Mouse (Mus musculus) thymus, adult 18-20 months (tissue): ENCODE data around the gene 4930516K23Rik.

Source experiments
- DNase-seq, 2 experiments: peaks; one replicate each; pipeline ENCODE4 v3.0.0; 2022; ENCODE audit warnings: mixed read lengths in 2 of 2

The 4930516K23Rik gene

DNA sequence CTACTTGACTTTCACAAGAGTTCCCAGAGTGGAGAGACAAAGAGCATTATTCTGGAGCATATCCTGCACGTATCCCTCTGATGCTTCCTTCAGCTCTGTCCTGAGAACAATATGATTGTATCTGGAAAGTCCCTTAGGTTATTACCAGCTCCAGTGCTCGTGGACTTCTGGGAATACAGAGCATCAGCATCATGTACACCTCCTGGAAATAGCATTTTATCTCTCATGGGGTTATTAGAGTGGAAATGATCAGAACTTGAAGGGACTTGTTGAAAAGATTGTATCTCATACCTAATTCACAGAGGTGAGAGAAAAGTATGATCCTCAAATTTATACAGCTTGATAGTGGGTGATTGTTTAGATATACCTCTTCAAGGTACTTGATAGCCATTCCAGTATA lies at the start of gene 4930516K23Rik:
Gene 4930516K23Rik, minus strand, starts transcription at position 101 of the 400 bp plus-strand sequence.
- DNase-seq: no peak

DNA sequence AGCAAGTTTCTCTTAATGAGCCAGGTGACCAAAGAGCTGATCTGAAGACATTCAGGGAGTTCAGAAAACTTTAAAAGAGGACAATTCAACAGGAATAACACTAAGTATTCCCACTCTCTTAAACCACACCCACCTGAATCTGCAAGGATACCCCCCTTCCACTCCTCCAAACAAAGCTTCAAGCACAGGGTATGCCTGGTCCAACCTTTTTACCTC lies 43.4 kb upstream of the 4930516K23Rik start, which contains the start of gene Olfr646:
Gene Olfr646, plus strand, starts transcription at position 117 of the 216 bp plus-strand sequence.
- DNase-seq: no peak

DNA sequence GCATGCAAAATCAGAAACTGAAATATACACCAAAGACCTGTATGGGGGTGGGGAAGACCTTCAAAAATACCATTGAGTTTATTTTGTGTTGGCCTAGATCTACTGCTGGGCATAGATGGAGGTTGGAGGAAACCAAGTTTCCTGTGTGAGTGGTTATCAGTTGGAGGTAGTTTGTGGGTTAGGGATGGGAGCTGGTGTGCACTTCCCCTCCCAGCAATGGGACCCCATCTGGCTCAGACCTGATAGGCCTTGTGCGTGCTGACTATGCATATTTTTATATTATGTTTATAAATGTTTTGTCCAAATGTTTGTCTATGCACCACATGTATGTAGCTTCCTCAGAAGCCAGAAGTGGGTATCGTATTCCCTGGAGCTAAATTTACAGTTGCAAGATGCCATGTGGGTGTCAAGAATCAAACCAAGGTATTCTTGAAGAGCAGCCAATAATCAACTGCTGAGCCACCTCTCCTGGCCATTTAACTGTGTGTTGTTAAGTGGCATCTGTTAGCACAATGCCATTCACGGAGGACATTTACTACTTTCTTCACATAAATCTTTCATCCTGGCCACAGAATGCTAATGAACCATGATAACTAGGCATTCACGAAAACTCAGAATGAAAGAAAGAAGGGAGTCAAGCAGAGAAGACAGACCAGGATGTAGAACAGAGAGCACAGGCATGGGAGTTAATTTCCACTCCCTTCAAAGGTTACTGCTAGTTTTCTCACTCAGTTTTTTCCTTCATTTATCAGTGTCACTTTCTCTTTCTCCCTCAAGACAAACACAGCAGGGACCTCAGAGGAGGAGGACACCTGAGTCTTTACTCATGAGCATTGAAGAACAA lies 42.9 kb upstream of the 4930516K23Rik start:
- DNase-seq: no peak

DNA sequence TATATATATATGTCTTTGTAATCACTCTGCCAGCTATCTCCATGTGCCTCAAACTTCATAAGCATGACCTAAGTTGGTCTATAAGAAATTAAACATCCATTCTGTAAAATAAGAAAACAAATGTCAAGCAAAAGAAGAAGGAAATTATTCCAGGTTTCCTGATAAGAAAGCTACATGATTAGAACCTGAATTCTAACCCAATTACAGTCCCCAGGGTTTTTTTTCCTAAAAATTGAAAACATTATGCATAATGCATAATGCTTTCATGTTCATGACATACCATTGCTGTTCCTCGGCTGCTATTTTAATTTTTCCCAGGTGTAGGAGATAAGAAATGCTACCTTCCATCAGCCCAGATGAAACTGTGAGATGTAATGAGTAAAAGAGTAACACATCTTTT lies 24.1 kb upstream of the 4930516K23Rik start, which contains the start of gene Olfr645:
Gene Olfr645, minus strand, starts transcription at position 101 of the 400 bp plus-strand sequence.
- no peak for DNase-seq

DNA sequence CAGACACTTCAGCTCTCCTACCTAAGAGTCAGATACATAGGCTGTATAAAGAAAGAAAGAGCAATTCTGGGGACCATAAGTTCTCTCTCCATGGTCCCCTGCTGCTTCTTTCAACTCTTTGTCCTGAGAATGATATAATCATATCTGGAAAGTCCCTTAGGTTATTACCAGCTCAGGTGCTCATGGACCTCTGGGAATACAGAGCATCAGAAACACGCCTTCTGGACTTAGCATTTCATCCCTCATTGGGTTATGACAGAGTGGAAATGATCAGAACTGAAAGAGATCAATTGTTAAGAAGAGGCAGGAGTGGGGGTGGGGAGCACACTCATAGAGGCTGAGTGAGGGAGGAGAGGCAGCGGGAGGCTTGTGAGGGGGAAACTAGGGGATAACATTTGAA lies 10.5 kb upstream of the 4930516K23Rik start, which contains the start of gene Olfr644:
Gene Olfr644, minus strand, starts transcription at position 101 of the 400 bp plus-strand sequence.
- no peak for DNase-seq

DNA sequence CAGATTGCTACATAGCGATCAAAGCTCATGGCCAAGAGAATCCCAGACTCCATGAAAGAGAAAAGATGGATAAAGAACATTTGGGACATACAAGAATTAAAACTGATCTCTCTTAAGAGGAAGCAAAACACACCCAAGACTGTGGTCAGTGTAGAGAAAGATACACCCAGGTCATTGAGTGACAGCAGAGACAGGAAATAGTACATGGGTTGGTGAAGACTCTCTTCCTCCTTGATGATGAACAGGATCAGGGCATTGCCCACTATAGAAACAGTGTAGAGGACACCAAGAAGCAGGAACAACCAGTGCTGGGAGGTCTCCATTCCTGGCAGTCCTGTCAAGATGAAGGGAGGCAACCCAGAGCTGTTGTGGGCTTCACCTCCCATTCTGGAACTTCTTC lies 2.0 kb downstream of the 4930516K23Rik start:
- DNase-seq: no peak

DNA sequence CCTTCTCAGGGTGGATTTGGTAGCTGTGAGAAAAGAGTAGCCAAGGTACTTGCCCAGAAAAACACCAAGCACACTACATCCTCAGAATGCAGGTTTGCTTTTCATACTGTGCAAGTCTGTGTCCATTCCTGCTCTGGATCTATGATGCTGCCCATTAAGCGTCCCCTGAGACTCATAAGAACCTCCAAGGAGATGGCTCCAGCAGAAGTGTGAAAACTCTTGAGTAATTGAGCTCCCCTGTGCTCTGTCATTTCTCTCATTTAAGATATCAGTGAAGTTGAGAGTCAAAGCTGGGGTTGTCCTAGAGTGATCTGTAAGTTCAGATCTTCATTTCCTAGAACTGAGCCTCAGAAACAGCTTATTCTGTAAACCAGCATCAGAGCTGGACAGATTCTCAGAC lies 8.7 kb downstream of the 4930516K23Rik start, which contains the start of gene Olfr642:
Gene Olfr642, minus strand, starts transcription at position 101 of the 400 bp plus-strand sequence.
- no peak for DNase-seq

DNA sequence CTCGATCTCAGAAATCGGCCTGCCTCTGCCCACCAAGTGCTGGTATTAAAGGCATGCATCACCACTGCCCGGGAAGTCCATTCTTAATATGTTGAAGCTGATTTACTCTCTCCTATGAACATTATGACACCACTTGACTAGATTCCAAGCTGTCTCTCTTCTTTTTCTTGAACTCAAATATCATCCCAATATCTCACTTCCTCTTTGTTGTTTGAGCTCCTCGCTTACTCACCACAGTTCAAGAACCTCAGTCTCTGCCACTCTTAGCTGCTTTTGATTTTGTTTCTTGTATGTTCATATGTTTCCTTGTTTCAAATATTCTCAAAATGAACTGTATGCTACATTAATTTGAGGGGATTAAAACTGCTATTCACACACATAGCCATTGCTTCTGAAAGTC lies 10.5 kb downstream of the 4930516K23Rik start:
- no peak for DNase-seq

DNA sequence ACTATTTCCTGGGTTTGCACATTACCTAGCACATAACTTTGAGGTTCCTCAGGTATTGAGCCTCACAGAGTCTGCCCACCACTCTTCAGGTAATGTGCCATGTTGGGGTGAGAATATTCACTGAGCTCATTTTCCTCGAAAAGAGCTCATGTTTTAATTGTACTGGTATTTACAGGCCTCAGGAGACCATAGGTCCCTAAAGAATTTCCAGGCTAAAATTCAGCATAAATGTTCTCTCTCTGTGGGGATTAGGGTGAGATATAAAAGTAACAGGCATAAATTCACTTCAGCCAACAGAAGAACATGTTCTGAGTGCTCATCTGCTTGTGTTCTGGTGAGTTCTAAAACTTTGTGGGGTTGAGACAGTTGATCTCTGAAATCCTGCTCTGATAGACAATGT lies 26.1 kb downstream of the 4930516K23Rik start, which contains the start of gene Olfr641:
Gene Olfr641, plus strand, starts transcription at position 301 of the 400 bp plus-strand sequence.
- DNase-seq: no peak

DNA sequence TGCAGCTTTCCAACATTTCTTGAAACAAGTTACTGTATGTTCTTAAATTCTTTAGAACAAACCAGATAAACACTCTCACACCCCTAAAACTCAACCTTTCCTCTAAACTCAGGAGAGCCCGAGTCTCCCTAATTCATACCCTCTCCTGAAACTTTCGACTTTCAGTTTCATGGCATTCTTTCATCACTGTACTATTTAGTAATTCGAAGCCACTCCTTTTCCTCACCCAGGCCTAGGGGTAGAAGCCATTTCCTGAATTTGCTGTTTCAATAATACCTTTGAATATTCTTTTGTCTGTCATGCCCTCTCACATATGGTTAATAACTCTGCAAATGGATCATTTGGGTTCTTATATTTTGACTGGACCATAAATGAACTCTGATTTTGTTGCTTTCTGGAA lies 34.3 kb downstream of the 4930516K23Rik start:
- DNase-seq: no peak

DNA sequence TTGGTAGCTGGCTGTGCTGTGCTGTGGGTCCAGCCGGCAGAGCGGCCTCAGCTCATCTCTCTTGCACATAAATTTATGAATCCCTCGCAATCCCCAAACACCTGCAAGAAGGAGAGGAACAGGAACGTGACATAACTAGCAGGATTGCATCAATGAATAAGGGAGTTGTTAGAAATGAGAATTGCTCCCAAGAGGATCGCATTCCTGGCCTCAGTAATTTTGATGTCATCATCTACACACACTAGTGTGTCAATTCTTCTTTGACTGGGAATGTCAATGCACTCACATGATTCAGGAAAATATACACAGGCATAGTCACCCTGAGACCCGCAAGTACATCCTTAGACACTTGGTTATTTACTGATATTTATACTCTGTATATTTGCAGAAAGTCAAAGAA lies 35.8 kb downstream of the 4930516K23Rik start, which contains the start of gene Olfr640:
Gene Olfr640, minus strand, starts transcription at position 101 of the 400 bp plus-strand sequence.
- DNase-seq: no peak

DNA sequence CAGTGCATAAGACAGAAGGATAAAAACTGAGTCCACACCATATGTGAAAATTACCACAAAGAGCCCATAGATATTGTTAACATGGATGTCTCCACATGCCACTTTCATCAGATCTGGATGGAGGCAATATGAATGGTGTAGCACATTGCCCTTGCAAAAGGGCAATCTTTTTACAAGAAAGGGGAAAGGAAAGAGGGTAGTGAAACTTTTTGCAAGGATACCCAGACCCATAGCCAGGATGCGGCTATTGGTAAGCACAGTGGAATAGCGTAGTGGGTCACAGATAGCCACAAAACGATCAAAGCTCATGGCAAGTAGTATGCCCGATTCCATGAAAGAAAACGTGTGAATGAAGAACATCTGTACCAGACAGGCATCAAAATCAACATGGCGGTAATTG lies 39.6 kb downstream of the 4930516K23Rik start:
- DNase-seq: no peak

DNA sequence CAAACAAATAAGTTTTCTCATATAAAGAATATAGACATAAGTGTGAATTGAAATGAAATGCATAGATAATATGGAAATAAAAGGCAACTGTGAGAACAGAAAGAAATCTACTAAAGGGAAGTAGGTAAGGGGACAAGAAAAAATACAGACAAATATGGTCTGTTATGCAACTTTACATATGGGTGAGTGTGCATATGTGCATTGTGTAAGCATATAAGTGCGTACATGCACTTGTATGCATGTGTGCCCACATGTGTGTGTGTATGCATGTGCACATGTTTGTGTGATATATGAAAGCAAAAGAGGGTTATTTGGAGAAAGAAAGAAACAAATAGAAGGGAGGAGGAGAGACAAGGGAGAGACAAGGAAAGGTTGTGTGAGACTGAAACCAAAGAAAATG lies 42.3 kb downstream of the 4930516K23Rik start:
- no peak for DNase-seq

DNA sequence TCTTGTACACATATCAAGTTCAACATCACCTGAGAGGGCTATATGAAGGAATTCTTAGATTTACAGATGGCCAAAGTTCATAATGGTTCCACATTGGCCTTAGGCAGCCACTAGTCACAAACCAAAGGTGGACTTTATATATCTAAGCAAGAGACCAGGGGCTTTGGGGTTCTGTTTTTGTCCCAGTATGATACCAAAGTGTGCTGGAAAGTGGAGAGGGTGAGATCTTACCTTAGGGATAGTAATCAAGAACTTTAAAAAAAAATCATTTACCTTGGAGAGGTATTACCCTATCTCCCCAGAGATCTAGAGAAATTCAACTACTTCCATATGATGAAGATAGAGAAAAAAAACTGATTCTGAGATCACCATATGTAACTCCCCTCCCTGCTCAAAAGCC lies 44.0 kb downstream of the 4930516K23Rik start, which contains the start of gene Olfr639:
Gene Olfr639, minus strand, starts transcription at position 101 of the 400 bp plus-strand sequence.
- DNase-seq: no peak
